Mouse (Mus musculus) neural tube, embryonic 12.5 days (tissue): ENCODE measurements around the gene Bpifb4. TPM values are rescaled to one million over a fixed set of nuclear protein-coding genes. Genes with fewer than 3 reads are reported as not detected.

ENCODE experiments used
- ATAC-seq: fragments of 200-750 bp; cut with Nextera tagmentation; 2 replicates; pipeline ENCODE4 v1.8.0; 2017; ENCODE audit warnings: low read depth, mild to moderate bottlenecking, moderate TSS enrichment, moderate library complexity; ENCODE audit not compliant: low FRiP score
- H3K27ac ChIP-seq: fragments of 300-500 bp; sonication (generic); 2 replicates; pipeline ENCODE4 v1.5.1; 2016
- H3K27me3 ChIP-seq: fragments of 300-500 bp; sonication (generic); replicated peaks from 2 replicates; pipeline ENCODE4 v1.6.1; 2016; ENCODE audit warnings: mild to moderate bottlenecking
- H3K36me3 ChIP-seq: fragments of 300-500 bp; sonication (generic); 2 replicates; pipeline ENCODE4 v1.6.1; 2016; ENCODE audit warnings: mild to moderate bottlenecking
- H3K4me1 ChIP-seq: fragments of 300-500 bp; sonication (generic); 2 replicates; pipeline ENCODE4 v1.6.1; 2016
- H3K4me2 ChIP-seq: fragments of 300-500 bp; sonication (generic); replicated peaks from 2 replicates; pipeline ENCODE4 v1.6.1; 2016; ENCODE audit warnings: mild to moderate bottlenecking
- H3K4me3 ChIP-seq: fragments of 300-500 bp; sonication (generic); 2 replicates; pipeline ENCODE4 v1.5.1; 2016
- H3K9ac ChIP-seq: fragments of 300-500 bp; sonication (generic); 2 replicates; pipeline ENCODE4 v1.6.1; 2016; ENCODE audit warnings: mild to moderate bottlenecking
- H3K9me3 ChIP-seq: fragments of 300-500 bp; sonication (generic); 2 replicates; pipeline ENCODE4 v1.6.1; 2016; ENCODE audit warnings: mild to moderate bottlenecking
- WGBS: fragments of 180-500 bp; shearing (Covaris S2); methylation state at CpG from one replicate; pipeline ENCODE4 v1.1.7; 2016; 5-methylcytosine and 5-hydroxymethylcytosine counted together
- polyA plus RNA-seq: library from polyadenylated mRNA; unstranded; fragments of >200 nt; fragmentation: Nextera tagmentation; extraction: Ambion mirVana; gene quantifications from 2 replicates; pipeline ENCODE4 v1.2.1, GENCODE M21; 2016

Bpifb4 gene
- polyA plus RNA-seq, 1 experiment from 2014 or later, result not detected

GRCm38 (mm10) chr2:154006331-154006730 is 68.3 kb downstream of the Bpifb4 start:
- Histone ChIP-seq H3K36me3 (no peaks in the 10 kb centered on the region), H3K9ac (no peak overlapping the region), H3K4me1 (no peaks in the 10 kb centered on the region), H3K4me2 (no peak overlapping the region), H3K27me3 (no peaks in the 10 kb centered on the region), H3K27ac (no peak overlapping the region), H3K4me3 (no peak overlapping the region), H3K9me3 (no peaks in the 10 kb centered on the region)
- 87% methylated on average over 2 of the region's 2 CpGs for WGBS
- no peak for ATAC-seq

DNA sequence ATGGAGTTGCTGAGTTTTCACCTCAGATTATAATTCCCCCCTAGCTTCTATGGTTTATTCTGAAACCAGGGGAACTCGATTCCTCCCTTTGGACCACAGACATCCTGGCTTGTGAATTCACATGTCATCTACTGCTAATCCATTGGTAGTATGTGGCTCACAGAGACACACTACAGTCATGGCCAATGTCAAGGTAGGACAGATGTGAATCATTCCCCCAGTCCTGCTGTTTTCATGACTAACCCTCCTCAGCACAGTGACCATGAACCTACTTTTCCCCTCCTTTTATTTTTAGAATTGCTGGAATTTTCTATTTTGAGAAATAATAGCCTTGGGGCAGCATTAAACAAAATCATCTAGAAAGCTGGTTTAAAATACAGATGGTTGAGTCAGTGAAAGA is 69.4 kb downstream of the Bpifb4 start:
- Histone ChIP-seq H3K4me1 (no peaks in the 10 kb centered on the region), H3K36me3 (no peaks in the 10 kb centered on the region), H3K9me3 (no peaks in the 10 kb centered on the region), H3K4me2 (no peak overlapping the region), H3K27me3 (no peaks in the 10 kb centered on the region), H3K9ac (no peak overlapping the region), H3K4me3 (no peak overlapping the region), H3K27ac (no peak overlapping the region)
- no peak for ATAC-seq
- WGBS, result 70% methylated on average over 1 of the region's 1 CpGs

DNA sequence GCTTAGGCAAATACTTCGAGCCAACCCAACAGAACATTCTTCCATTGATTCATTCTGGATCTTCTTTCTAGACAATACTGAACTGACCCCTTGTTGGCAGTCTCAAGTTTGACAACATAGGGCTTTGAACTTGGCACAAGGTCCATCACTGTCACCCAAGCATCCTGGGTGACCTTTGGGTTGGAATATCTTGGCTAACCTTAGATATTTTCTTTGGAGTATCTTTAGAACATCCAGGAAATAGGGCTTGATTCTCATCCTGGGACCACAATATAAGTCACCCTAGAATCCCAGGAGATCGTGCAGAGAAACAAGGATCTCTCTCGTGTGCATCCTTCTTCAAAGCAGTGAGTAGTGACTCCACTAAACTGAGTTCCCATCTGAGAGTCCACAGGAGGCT is 70.0 kb downstream of the Bpifb4 start, which contains the start of gene Bpifa2:
TSS of gene Bpifa2 (plus strand) at position 301 of the 400 bp plus-strand sequence.
- Histone ChIP-seq H3K4me3 (no peak within 1 kb of the TSS), H3K36me3 (no peaks in the 10 kb centered on the region), H3K4me2 (no peak within 1 kb of the TSS), H3K27me3 (no peaks in the 10 kb centered on the region), H3K9me3 (no peaks in the 10 kb centered on the region), H3K27ac (no peak within 1 kb of the TSS), H3K4me1 (no peaks in the 10 kb centered on the region), H3K9ac (no peak within 1 kb of the TSS)
- 84% methylated on average over 3 of the region's 3 CpGs for WGBS
- no peak for ATAC-seq

Other genes starting within 250 kb of the Bpifb4 start
- gene Dnmt3c, start 241.6 kb upstream of the Bpifb4 start, polyA plus RNA-seq, result 0.11 and 0.17 TPM in 2 replicates
- gene Mapre1, start 196.9 kb upstream of the Bpifb4 start, polyA plus RNA-seq, result 399 and 422 TPM in 2 replicates
- gene Efcab8, start 158.3 kb upstream of the Bpifb4 start, polyA plus RNA-seq, result not detected in 2 replicates
- not detected in 2 replicates for gene Sun5, start 67.1 kb upstream of the Bpifb4 start, polyA plus RNA-seq
- gene Bpifb2, start 63.2 kb upstream of the Bpifb4 start, polyA plus RNA-seq, result not detected in 2 replicates
- not detected in 2 replicates for gene Bpifb6, start 37.8 kb upstream of the Bpifb4 start, polyA plus RNA-seq
- gene Bpifb3, start 20.0 kb upstream of the Bpifb4 start, polyA plus RNA-seq, result not detected in 2 replicates
- not detected in 2 replicates for gene Bpifa6, start 36.7 kb downstream of the Bpifb4 start, polyA plus RNA-seq
- not detected in 2 replicates for gene Bpifa2, start 70.1 kb downstream of the Bpifb4 start, polyA plus RNA-seq
- not detected in 2 replicates for gene Bpifa3, start 192.1 kb downstream of the Bpifb4 start, polyA plus RNA-seq
- gene Bpifa1, start 204.7 kb downstream of the Bpifb4 start, polyA plus RNA-seq, result not detected in 2 replicates
- not detected in 2 replicates for gene Bpifa5, start 224.4 kb downstream of the Bpifb4 start, polyA plus RNA-seq